Mouse (Mus musculus) layer of hippocampus, postnatal 14 days (tissue): ENCODE data around the gene Nrxn3. TPM values are rescaled to one million over a fixed set of nuclear protein-coding genes. Genes with fewer than 3 reads are reported as not detected.

Source experiments
- DNase-seq, 2 experiments: peaks; one replicate each; pipeline ENCODE4 v3.0.0; 2021 to 2022; ENCODE audit warnings: low spot score in 2 of 2, mixed read lengths in 1 of 2
- total RNA-seq, 2 experiments: library from RNA; stranded (reverse); gene quantifications; 2 replicates each; pipeline ENCODE4 v1.2.3; 2021

Gene Nrxn3
- total RNA-seq, 2 experiments from 2014 or later = 178 to 192 TPM

- DNase-seq = no peak
Measured at GRCm38 (mm10) chr12:90056256-90056655, 1333.6 kb downstream of the Nrxn3 start.

- DNase-seq = peak in 1 of 2 experiments; percentile 24
Measured at GRCm38 (mm10) chr12:90059786-90060185, 1337.1 kb downstream of the Nrxn3 start.

- no peak for DNase-seq
Measured at GRCm38 (mm10) chr12:90061312-90061711, 1338.6 kb downstream of the Nrxn3 start.

GRCm38 (mm10) chr12:90062219-90062618 lies 1339.5 kb downstream of the Nrxn3 start:
- DNase-seq = no peak

DNA sequence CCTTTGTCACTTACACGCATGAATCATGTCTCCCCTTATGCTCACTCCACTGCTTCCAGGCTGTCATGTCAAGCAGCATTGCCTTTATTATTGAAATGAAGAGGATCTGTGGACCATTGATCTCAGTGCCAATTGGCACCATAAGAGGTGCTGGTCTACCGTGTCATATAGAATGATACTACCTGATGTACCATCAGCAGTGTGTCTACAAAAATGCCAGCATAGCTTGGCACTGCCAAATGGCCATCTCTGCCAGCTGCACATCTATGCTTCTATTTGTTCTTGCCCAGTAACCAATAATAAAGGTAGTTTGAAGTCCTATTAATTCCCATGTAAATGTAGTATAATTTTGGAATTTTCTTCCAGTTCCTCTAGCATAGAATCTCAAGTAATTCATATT lies 1340.8 kb downstream of the Nrxn3 start:
- no peak for DNase-seq

DNA sequence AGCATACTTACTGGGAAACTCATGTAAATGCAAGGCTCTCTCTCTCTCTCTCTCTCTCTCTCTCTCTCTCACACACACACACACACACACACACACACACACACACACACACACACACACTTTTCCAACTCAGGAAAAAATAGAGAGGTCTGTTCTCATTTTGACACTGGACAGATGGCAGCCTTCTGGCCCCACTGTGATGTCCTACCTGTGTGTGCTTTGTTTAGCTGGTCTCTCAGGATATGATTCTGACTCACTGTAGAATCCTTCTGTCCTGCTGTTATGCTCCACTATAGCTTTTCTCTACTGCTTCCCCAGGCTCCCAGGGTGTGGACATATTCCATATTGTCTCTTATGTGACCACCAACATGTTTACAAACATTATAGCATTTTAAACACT lies 1363.2 kb downstream of the Nrxn3 start:
- DNase-seq = no peak

- DNase-seq = no peak
Measured at GRCm38 (mm10) chr12:90095754-90096153, 1373.1 kb downstream of the Nrxn3 start.

GRCm38 (mm10) chr12:90113351-90113791 lies 1390.7 kb downstream of the Nrxn3 start:
- peak in 1 of 2 experiments; percentile 20 for DNase-seq

GRCm38 (mm10) chr12:90131927-90132869 lies 1409.5 kb downstream of the Nrxn3 start:
- DNase-seq = no peak

DNA sequence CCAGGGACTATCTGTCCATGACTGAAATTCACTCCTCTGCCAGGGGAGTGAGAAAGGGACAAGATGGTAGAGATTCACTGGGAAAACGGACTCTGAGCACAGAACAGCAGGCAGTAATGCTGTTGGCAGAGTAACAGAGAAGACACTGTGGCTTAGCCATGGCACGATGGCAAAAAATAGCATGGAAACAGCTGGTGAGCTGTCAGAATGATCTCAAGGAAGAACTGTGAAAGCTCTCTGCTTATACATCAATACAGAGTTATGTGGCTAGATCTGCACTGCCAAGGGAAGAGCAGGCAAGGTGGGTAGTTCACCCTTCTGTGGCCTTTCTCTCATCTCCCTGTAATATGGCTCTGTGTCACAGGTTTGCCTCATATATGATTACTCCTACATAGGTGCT lies 1419.3 kb downstream of the Nrxn3 start:
- DNase-seq = peak; percentile 38 to 51

DNA sequence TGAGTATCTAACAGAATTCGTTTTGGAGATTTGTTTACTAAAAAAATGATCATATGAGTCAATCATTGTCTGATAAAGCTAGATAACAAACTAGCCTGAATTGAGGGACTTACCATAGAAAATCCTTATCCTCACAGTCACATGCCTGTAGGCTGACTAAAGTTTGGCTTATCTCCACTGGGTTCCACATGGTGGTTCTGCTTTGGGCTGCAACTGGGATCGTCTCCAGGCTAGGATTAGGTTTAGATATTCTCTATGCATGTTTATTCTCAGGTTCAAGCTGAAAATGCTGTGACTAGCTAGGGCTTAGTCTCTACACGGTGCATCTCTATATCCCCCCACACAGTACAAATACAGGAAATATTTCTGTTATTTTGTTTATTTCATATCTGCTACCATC lies 1421.6 kb downstream of the Nrxn3 start:
- peak in 1 of 2 experiments; percentile 15 for DNase-seq

DNA sequence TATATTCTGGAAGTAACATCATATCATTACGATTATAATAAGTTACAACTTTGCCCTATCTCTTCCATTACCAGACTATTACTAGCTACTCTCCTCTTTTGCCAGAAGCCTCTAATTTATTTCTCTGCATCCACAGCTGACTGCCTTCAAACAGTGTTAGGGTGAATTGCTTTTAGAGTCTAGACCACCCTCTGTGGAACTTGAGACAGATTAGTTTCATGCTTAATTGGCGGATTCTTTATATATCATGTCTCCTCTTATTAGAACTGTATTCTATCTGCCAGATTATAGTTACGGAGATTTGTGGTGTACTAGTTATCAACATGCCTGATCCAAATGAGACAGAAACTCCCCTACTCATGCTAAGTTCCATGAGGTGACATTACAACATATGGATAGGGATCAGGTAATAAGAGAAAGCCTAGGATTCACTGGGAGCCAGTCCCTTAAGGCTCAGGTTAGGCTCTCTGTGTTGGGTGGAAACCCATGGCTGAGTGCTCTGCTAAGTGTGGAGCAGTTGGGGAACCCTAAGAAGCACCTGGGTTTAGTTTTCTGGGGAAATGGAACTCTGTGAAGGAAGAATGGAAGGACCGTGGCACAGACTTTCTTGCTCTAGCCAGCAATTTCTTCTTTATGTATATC lies 1435.6 kb downstream of the Nrxn3 start:
- DNase-seq = no peak

GRCm38 (mm10) chr12:90159911-90160310 lies 1437.2 kb downstream of the Nrxn3 start:
- no peak for DNase-seq

- no peak for DNase-seq
Measured at GRCm38 (mm10) chr12:90166118-90166517, 1443.4 kb downstream of the Nrxn3 start.

DNA sequence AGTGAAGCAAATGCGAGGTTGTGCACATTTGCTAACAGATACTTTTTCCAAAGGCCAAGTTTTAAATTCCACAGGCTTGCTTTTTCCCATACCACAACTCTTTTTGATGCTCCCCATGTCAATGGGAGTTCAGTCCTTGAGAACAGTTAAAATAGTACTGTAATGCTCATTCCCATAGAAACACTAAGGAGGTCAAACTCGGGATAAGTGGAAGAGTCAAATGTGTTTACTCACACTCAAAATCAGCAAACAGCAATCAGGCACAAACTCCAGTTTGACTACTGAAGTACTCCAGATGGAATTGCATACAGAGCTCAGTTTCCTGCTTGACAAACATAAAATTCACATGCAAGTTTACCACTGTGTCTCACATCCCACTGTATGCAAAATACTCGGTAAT lies 1458.9 kb downstream of the Nrxn3 start:
- DNase-seq = no peak

GRCm38 (mm10) chr12:90183021-90183420 lies 1460.3 kb downstream of the Nrxn3 start:
- DNase-seq = no peak

- no peak for DNase-seq
Measured at GRCm38 (mm10) chr12:90196161-90196560, 1473.5 kb downstream of the Nrxn3 start.

DNA sequence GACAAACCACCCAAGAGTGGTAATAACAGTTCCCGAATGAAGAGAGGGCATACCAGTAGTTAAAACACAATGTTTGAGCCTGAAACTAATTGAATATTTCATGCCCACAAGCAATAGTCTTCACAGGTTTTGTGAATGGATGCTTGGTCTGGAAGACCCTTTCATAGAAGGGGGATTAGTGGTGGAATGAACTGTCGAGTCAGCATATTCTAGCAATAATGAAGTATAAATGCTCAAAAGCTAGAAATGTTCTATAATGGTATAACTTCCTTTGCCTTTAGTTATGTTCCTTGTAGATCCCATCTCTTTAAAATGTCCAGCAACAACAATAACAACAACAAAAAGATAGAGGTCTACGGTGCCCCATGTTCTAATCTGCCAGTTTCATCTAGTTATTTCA lies 1475.3 kb downstream of the Nrxn3 start:
- DNase-seq = no peak

- no peak for DNase-seq
Measured at GRCm38 (mm10) chr12:90202501-90202900, 1479.8 kb downstream of the Nrxn3 start.

GRCm38 (mm10) chr12:90211410-90211809 lies 1488.7 kb downstream of the Nrxn3 start:
- DNase-seq = no peak

DNA sequence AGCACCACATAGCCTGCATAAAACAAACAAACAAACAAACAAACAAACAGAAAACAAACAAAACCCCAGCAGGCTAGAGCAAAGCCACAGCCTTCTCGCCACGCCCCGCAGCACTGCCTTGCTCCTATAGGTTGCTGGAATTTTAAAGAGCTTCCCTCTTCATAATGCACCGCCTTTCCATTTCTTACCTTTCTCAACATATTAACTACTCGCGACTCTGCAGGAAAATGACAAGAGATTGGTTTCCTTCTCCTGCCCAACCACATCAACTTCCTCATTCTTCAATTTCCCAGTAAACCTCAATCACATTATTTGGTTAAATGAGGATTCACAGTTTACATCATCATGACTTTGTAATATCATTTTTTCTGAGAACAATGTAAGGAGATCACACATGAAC lies 1494.4 kb downstream of the Nrxn3 start:
- DNase-seq = no peak

DNA sequence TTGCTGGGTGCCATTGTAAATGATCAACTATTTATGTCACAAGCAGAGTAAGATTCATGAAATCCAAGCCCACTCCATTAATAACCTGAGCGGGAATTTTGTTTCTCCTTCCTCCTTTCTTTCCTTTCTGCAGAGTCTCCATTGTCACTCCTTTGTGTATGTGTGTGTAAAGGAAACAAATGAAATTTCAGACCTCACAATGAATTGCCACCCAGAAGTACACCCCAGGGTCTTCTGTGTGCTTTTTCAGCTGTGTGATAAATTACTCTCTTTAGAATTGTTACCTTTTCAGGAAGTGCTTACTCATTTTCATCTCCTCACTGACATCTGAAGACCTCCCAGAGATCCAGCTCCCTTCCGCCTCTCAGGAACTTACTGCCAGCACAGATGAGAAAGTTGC lies 1506.4 kb downstream of the Nrxn3 start:
- no peak for DNase-seq
